Mouse (Mus musculus) liver, embryonic 14.5 days (tissue): ENCODE measurements around the gene Fbxl17. TPM values are rescaled to one million over a fixed set of nuclear protein-coding genes. Genes with fewer than 3 reads are reported as not detected.

Experiments used
- ATAC-seq: fragments of 200-750 bp; cut with Nextera tagmentation; 2 replicates; pipeline ENCODE4 v1.8.0; 2017; ENCODE audit warnings: moderate number of reproducible peaks, mild to moderate bottlenecking, moderate library complexity; ENCODE audit not compliant: insufficient read depth
- DNase-seq, 3 experiments: peaks; one replicate each; pipeline ENCODE4 v3.0.0-alpha.2; 2012 to 2013; ENCODE audit warnings: low read depth in 3 of 3, low spot score in 3 of 3
- H3K27ac ChIP-seq: fragments of 300-500 bp; sonication (generic); 2 replicates; pipeline ENCODE4 v1.5.1; 2014; ENCODE audit warnings: moderate library complexity, mild to moderate bottlenecking, control low read depth, inconsistent platforms
- H3K27me3 ChIP-seq: fragments of 300-500 bp; sonication (generic); 2 replicates; pipeline ENCODE4 v1.6.1; 2014; ENCODE audit warnings: mild to moderate bottlenecking, low read length, moderate library complexity; ENCODE audit not compliant: control insufficient read depth, insufficient read depth
- H3K36me3 ChIP-seq: fragments of 300-500 bp; sonication (generic); replicated peaks from 2 replicates; pipeline ENCODE4 v1.6.1; 2014; ENCODE audit warnings: low read depth; ENCODE audit not compliant: control insufficient read depth, insufficient read depth
- H3K4me1 ChIP-seq, 2 experiments: fragments of 200-500 bp in 1 of 2; fragments of 300-500 bp in 1 of 2; sonication (generic) in 1 of 2; replicated peaks; 2 replicates each; pipeline ENCODE4 v1.6.1; 2012 to 2014; ENCODE audit warnings: antibody characterized with exemption in 1 of 2, inconsistent platforms in 1 of 2, low read length in 1 of 2; ENCODE audit not compliant: control insufficient read depth in 2 of 2, insufficient read depth in 2 of 2
- H3K4me2 ChIP-seq: fragments of 300-500 bp; sonication (generic); 2 replicates; pipeline ENCODE4 v1.6.1; 2014; ENCODE audit warnings: low read depth, mild to moderate bottlenecking, control low read depth, moderate library complexity
- H3K4me3 ChIP-seq, 2 experiments: fragments of 200-500 bp in 1 of 2; fragments of 300-500 bp in 1 of 2; sonication (generic) in 1 of 2; 2 replicates each; pipeline ENCODE4 v1.5.1; 2012 to 2014; ENCODE audit warnings: low read depth in 2 of 2, low read length in 2 of 2, mild to moderate bottlenecking in 2 of 2, control low read depth in 1 of 2, inconsistent platforms in 1 of 2, moderate library complexity in 1 of 2; ENCODE audit not compliant: insufficient read depth in 1 of 2
- H3K9ac ChIP-seq: fragments of 300-500 bp; sonication (generic); replicated peaks from 2 replicates; pipeline ENCODE4 v1.6.1; 2014; ENCODE audit warnings: mild to moderate bottlenecking, control low read depth, moderate library complexity
- H3K9me3 ChIP-seq: fragments of 300-500 bp; sonication (generic); 2 replicates; pipeline ENCODE4 v1.6.1; 2016; ENCODE audit warnings: low read length, mixed read lengths; ENCODE audit not compliant: control insufficient read depth
- CTCF ChIP-seq: IDR thresholded peaks from 2 replicates; pipeline ENCODE4 v1.5.1; 2016; ENCODE audit warnings: antibody characterized with exemption, low read depth, control low read depth
- EP300 ChIP-seq: IDR thresholded peaks from 2 replicates; pipeline ENCODE4 v1.6.1; 2016; ENCODE audit warnings: antibody characterized with exemption, low read depth
- WGBS: fragments of 180-500 bp; shearing (Covaris S2); extraction: QIAGEN DNeasy Blood & Tissue Kit; methylation state at CpG from one replicate; pipeline ENCODE4 v1.1.7; 2014; ENCODE audit not compliant: insufficient replicate concordance; 5-methylcytosine and 5-hydroxymethylcytosine counted together
- polyA plus RNA-seq, 2 experiments: library from polyadenylated mRNA; depleted of rRNA in 1 of 2; stranded (reverse) in 1 of 2; unstranded in 1 of 2; fragments of >200 nt; fragmentation: Nextera tagmentation in 1 of 2; extraction: Ambion mirVana in 1 of 2; gene quantifications; 2 replicates each; pipeline versions ENCODE4 v1.2.1 to v1.2.3; 2012 to 2014

The Fbxl17 gene
- polyA plus RNA-seq, 2 experiments: 1.9 TPM

GRCm38 (mm10) chr17:63459712-63460495 lies 39.9 kb downstream of the Fbxl17 start:
- H3K36me3 ChIP-seq: no peaks in the 10 kb centered on the region
- H3K9me3 ChIP-seq: no peaks in the 10 kb centered on the region
- TF ChIP-seq CTCF (no peak), EP300 (no peak)
- 77% methylated on average over 9 of the region's 9 CpGs for WGBS
- H3K9ac ChIP-seq: no peak overlapping the region
- ATAC-seq (no peak), DNase-seq (no peak)
- no peak overlapping the region for H3K4me3 ChIP-seq
- H3K4me2 ChIP-seq: no peak overlapping the region
- no peak overlapping the region for H3K27ac ChIP-seq
- peaks cover 0 to 2% of the 10 kb centered on the region in 2 experiments; a peak in 1 of 4 replicates for H3K4me1 ChIP-seq
- H3K27me3 ChIP-seq: no peaks in the 10 kb centered on the region

- ATAC-seq (no peak), DNase-seq (no peak)
- H3K4me3 ChIP-seq: no peak overlapping the region
- H3K27ac ChIP-seq: no peak overlapping the region
- H3K4me1 ChIP-seq: peaks cover 0 to 2% of the 10 kb centered on the region in 2 experiments; a peak in 1 of 4 replicates
- H3K36me3 ChIP-seq: no peaks in the 10 kb centered on the region
- TF ChIP-seq CTCF: no peak
- no peak for TF ChIP-seq EP300
- no peak overlapping the region for H3K4me2 ChIP-seq
- H3K9ac ChIP-seq: no peak overlapping the region
- no peaks in the 10 kb centered on the region for H3K27me3 ChIP-seq
- WGBS: 83% methylated on average over 3 of the region's 3 CpGs
- no peaks in the 10 kb centered on the region for H3K9me3 ChIP-seq
These were observed 41.8 kb downstream of the Fbxl17 start for GRCm38 (mm10) chr17:63458052-63458451.

GRCm38 (mm10) chr17:63451311-63452006 lies 48.4 kb downstream of the Fbxl17 start:
- TF ChIP-seq CTCF: no peak
- TF ChIP-seq EP300: no peak
- no peak for ATAC-seq
- H3K27ac ChIP-seq: no peak overlapping the region
- H3K4me3 ChIP-seq: no peak overlapping the region
- no peaks in the 10 kb centered on the region for H3K27me3 ChIP-seq
- DNase-seq: no peak
- H3K36me3 ChIP-seq: no peaks in the 10 kb centered on the region
- no peaks in the 10 kb centered on the region; a peak in 1 of 4 replicates for H3K4me1 ChIP-seq
- H3K4me2 ChIP-seq: no peak overlapping the region
- 68% methylated on average over 10 of the region's 10 CpGs for WGBS
- no peak overlapping the region for H3K9ac ChIP-seq
- H3K9me3 ChIP-seq: no peaks in the 10 kb centered on the region

- no peaks in the 10 kb centered on the region for H3K9me3 ChIP-seq
- H3K27me3 ChIP-seq: no peaks in the 10 kb centered on the region
- no peak for DNase-seq
- no peak overlapping the region for H3K9ac ChIP-seq
- WGBS: 72% methylated on average over 10 of the region's 10 CpGs
- no peak for ATAC-seq
- H3K36me3 ChIP-seq: no peaks in the 10 kb centered on the region
- no peak overlapping the region for H3K27ac ChIP-seq
- no peak for TF ChIP-seq CTCF
- TF ChIP-seq EP300: no peak
- no peak overlapping the region for H3K4me3 ChIP-seq
- H3K4me1 ChIP-seq: no peaks in the 10 kb centered on the region; a peak in 1 of 4 replicates
- H3K4me2 ChIP-seq: no peak overlapping the region
These were observed 52.1 kb downstream of the Fbxl17 start for GRCm38 (mm10) chr17:63447691-63448090.

- no peak overlapping the region for H3K4me3 ChIP-seq
- H3K9me3 ChIP-seq: no peaks in the 10 kb centered on the region
- ATAC-seq: no peak
- no peak for DNase-seq
- WGBS: 71% methylated on average over 10 of the region's 10 CpGs
- no peaks in the 10 kb centered on the region for H3K36me3 ChIP-seq
- no peaks in the 10 kb centered on the region for H3K27me3 ChIP-seq
- H3K4me2 ChIP-seq: no peak overlapping the region
- H3K4me1 ChIP-seq: no peaks in the 10 kb centered on the region; a peak in 1 of 4 replicates
- H3K27ac ChIP-seq: no peak overlapping the region
- H3K9ac ChIP-seq: no peak overlapping the region
- TF ChIP-seq CTCF (no peak), EP300 (no peak)
These were observed 52.7 kb downstream of the Fbxl17 start for GRCm38 (mm10) chr17:63446971-63447679.
